Comparison of ENCODE assay signal across 16 mouse cellular contexts in the genomic region with DNA sequence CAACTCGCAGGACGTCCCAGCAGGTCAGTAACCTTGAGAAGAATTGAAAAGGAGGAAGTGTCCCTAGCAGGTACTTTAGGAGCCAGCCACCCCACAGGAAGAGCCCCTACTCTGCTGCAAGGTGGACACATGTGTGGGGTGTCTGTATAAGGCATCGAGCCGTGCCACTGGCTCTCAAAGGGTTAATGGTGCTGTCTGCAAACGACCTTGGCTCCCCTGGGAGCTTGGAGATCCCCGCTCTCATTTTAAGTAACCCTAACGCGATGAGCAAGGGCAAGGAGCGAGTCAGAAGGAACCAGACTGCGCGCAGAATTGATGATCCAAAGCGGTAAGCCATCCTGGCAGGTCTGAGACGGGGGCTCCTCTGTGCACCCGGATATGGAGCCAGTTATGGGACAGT. TPM values are rescaled to one million over a fixed set of nuclear protein-coding genes. Genes with fewer than 3 reads are reported as not detected.
A peak's percentile ranks its signal among the peaks of the same experiment; 100 is the strongest.
DNase-seq lines count a peak whose midpoint lies in the region; ATAC-seq and TF ChIP-seq lines count a peak whose summit lies in the region.
"Had no signal": no experiment of that assay in that cellular context is flagged by ENCODE, and none has a peak within 500 bp of the region (broad histone marks: within the 10 kb centered on the region; RNA-seq: fewer than 3 reads in every experiment).

No protein-coding gene starts in this region.

- no peaks in the 10 kb centered on the region for H3K9me3 ChIP-seq in heart, embryonic 11.5 days (replicated peaks; ENCODE audit: control insufficient read depth, low read length)
- no peaks in the 10 kb centered on the region for H3K9me3 ChIP-seq in kidney, postnatal 0 days (replicated peaks; ENCODE audit: low read length)
- H3K9me3 ChIP-seq in CH12.LX (replicated peaks; ENCODE audit: low read length): no peaks in the 10 kb centered on the region
- no peaks in the 10 kb centered on the region for H3K9me3 ChIP-seq in limb, embryonic 13.5 days
- H3K9me3 ChIP-seq: forebrain, embryonic 12.5 days; limb, embryonic 15.5 days had no signal

- no peak overlapping the region for H3K9ac ChIP-seq in heart, embryonic 11.5 days (ENCODE audit: low read depth, low read length)
- H3K9ac ChIP-seq in kidney, postnatal 0 days (ENCODE audit: low read depth, low read length): no peak overlapping the region
- no peak overlapping the region; the same call in 1 of the 2 replicates for H3K9ac ChIP-seq in CH12.LX (ENCODE audit: insufficient read depth, low read depth)
- H3K9ac ChIP-seq in limb, embryonic 13.5 days: 0 out of 2 replicates have a peak overlapping the region, but pooled peaks have one; percentile 19
- H3K9ac ChIP-seq: forebrain, embryonic 12.5 days; limb, embryonic 15.5 days; liver, postnatal 0 days had no signal

- no peak overlapping the region for H3K4me3 ChIP-seq in heart, embryonic 11.5 days (ENCODE audit: low read depth, low read length)
- no peak overlapping the region for H3K4me3 ChIP-seq in kidney, postnatal 0 days (replicated peaks; ENCODE audit: low read depth, low read length)
- no peak overlapping the region for H3K4me3 ChIP-seq in kidney, adult 2 months (ENCODE audit: insufficient read depth, low read depth, low read length)
- H3K4me3 ChIP-seq in CH12.LX (replicated peaks in 1 of 3; ENCODE audit: low read depth in 2 of 3, low read length in 2 of 3, poor library complexity in 1 of 3): peak overlapping the region in 1 of 3 experiments; percentile 22
- H3K4me3 ChIP-seq in limb, embryonic 13.5 days: no peak overlapping the region
- H3K4me3 ChIP-seq: forebrain, embryonic 12.5 days; limb, embryonic 15.5 days had no signal

- DNase-seq in heart, adult 8-10 months (ENCODE audit: low spot score): no peak
- no peak for DNase-seq in kidney, postnatal 0 days (ENCODE audit: low spot score)
- DNase-seq in kidney, adult 2 months: no peak
- peak; percentile 61 for DNase-seq in CH12.LX (ENCODE audit: extremely low read depth)
- DNase-seq in cerebellum, adult 9-11 months: no peak
- no peak for DNase-seq in lung, postnatal 4 days
- DNase-seq: cerebellum, adult 11 months; kidney, postnatal 10 days; liver, postnatal 0 days; spleen, adult 18-20 months; thymus, postnatal 36 days had no signal

- TF ChIP-seq RAD21 in CH12.LX (IDR thresholded peaks at IDR 0.05; ENCODE audit: low read depth, low read length): no peak

- 0 out of 2 replicates have a peak, but pooled peaks cover 2% of the 10 kb centered on the region for H3K4me1 ChIP-seq in heart, embryonic 11.5 days (ENCODE audit: control insufficient read depth, insufficient read depth, low read length)
- H3K4me1 ChIP-seq in kidney, postnatal 0 days (replicated peaks; ENCODE audit: insufficient read depth, low read length): no peaks in the 10 kb centered on the region
- H3K4me1 ChIP-seq in kidney, adult 2 months (ENCODE audit: control insufficient read depth, insufficient read depth, low read length): no peaks in the 10 kb centered on the region
- peaks cover 5 to 34% of the 10 kb centered on the region in 2 experiments for H3K4me1 ChIP-seq in CH12.LX (ENCODE audit: control insufficient read depth in 1 of 2, insufficient read depth in 2 of 2)
- 0 out of 2 replicates have a peak, but pooled peaks cover 4% of the 10 kb centered on the region for H3K4me1 ChIP-seq in limb, embryonic 13.5 days
- H3K4me1 ChIP-seq: limb, embryonic 15.5 days had no signal

- TF ChIP-seq CTCF in kidney, postnatal 0 days (IDR thresholded peaks at IDR 0.05; ENCODE audit: low read depth): no peak
- no peak for TF ChIP-seq CTCF in kidney, adult 2 months (conservative IDR thresholded peaks at IDR 0.05; ENCODE audit: insufficient read depth, insufficient read length, low read depth, low read length)
- TF ChIP-seq CTCF in CH12.LX (conservative IDR thresholded peaks at IDR 0.05 in 1 of 2, IDR thresholded peaks at IDR 0.05 in 1 of 2; ENCODE audit: low read depth in 2 of 2, low read length in 2 of 2): no peak

- ATAC-seq in heart, embryonic 11.5 days (replicated peaks; ENCODE audit: insufficient number of reproducible peaks, low FRiP score, low TSS enrichment): no peak
- no peak for ATAC-seq in kidney, postnatal 0 days (replicated peaks; ENCODE audit: low FRiP score, low read depth)
- no peak for ATAC-seq in limb, embryonic 13.5 days (ENCODE audit: low FRiP score, low read depth)
- ATAC-seq: liver, postnatal 0 days had no signal

- no peak for TF ChIP-seq POLR2A in kidney, adult 2 months (IDR thresholded peaks at IDR 0.05; ENCODE audit: low read depth, low read length)
- no peak for TF ChIP-seq POLR2A in CH12.LX (IDR thresholded peaks at IDR 0.05; ENCODE audit: low read depth, low read length)

- H3K79me2 ChIP-seq in CH12.LX (replicated peaks; ENCODE audit: control insufficient read depth, extremely low read depth, insufficient read depth, poor library complexity, severe bottlenecking): no peaks in the 10 kb centered on the region

- no peak for TF ChIP-seq EP300 in CH12.LX (IDR thresholded peaks at IDR 0.05; ENCODE audit: low read length)

- dilution Hi-C loops in CH12.LX (cut with MboI; ENCODE audit: extremely low pct_ligation_motif_present, extremely low pct_unique_long_range_greater_than_20kb, low sequenced_read_pairs): no loop called here

- H3K36me3 ChIP-seq in heart, embryonic 11.5 days (ENCODE audit: control insufficient read depth, insufficient read depth, low read length): no peaks in the 10 kb centered on the region
- H3K36me3 ChIP-seq in kidney, postnatal 0 days (ENCODE audit: insufficient read depth, low read length): no peaks in the 10 kb centered on the region
- H3K36me3 ChIP-seq in kidney, adult 2 months (ENCODE audit: control insufficient read depth, insufficient read depth, low read length): no peaks in the 10 kb centered on the region
- H3K36me3 ChIP-seq in CH12.LX (replicated peaks in 1 of 2; ENCODE audit: control insufficient read depth in 1 of 2, insufficient read depth in 1 of 2, low read length in 1 of 2): no peaks in the 10 kb centered on the region
- no peaks in the 10 kb centered on the region for H3K36me3 ChIP-seq in limb, embryonic 13.5 days
- H3K36me3 ChIP-seq: forebrain, embryonic 12.5 days; limb, embryonic 15.5 days had no signal

- H3K27me3 ChIP-seq in heart, embryonic 11.5 days (ENCODE audit: control insufficient read depth, insufficient read depth, low read length): peaks cover 17% of the 10 kb centered on the region
- H3K27me3 ChIP-seq in kidney, postnatal 0 days (ENCODE audit: insufficient read depth, low read length): no peaks in the 10 kb centered on the region
- no peaks in the 10 kb centered on the region for H3K27me3 ChIP-seq in kidney, adult 2 months (replicated peaks; ENCODE audit: control insufficient read depth, insufficient read depth, low read length)
- no peaks in the 10 kb centered on the region for H3K27me3 ChIP-seq in CH12.LX (replicated peaks)
- peaks cover 33% of the 10 kb centered on the region for H3K27me3 ChIP-seq in limb, embryonic 13.5 days

- WGBS in heart, embryonic 11.5 days (ENCODE audit: insufficient replicate concordance): 27% methylated on average over 14 of the region's 14 CpGs
- 16% methylated on average over 14 of the region's 14 CpGs for WGBS in kidney, postnatal 0 days
- 11% methylated on average over 14 of the region's 14 CpGs for WGBS in kidney, adult 2 months
- 26% methylated on average over 14 of the region's 14 CpGs for whole genome bisulfite sequencing in limb, embryonic 13.5 days

- in situ Hi-C loops in CH12.LX (cut with MboI; ENCODE audit: low pct_ligation_motif_present, low pct_unique_long_range_greater_than_20kb, low sequenced_read_pairs): loop anchor here (5.0 kb wide), 1 partner anchor 43 kb away; no protein-coding TSS in a partner anchor

- H3K4me2 ChIP-seq in heart, embryonic 11.5 days: peak overlapping the region; percentile 31
- H3K4me2 ChIP-seq in kidney, postnatal 0 days (ENCODE audit: low read length): peak overlapping the region; percentile 40; the same call in 1 of the 2 replicates
- peak overlapping the region; percentile 78 for H3K4me2 ChIP-seq in CH12.LX (ENCODE audit: insufficient read depth, low read depth, poor library complexity, severe bottlenecking)
- 0 out of 2 replicates have a peak overlapping the region, but pooled peaks have one; percentile 16 for H3K4me2 ChIP-seq in limb, embryonic 13.5 days (replicated peaks)
- H3K4me2 ChIP-seq: forebrain, embryonic 12.5 days; limb, embryonic 15.5 days had no signal

- no peak overlapping the region for H3K27ac ChIP-seq in heart, embryonic 11.5 days (ENCODE audit: low read depth, low read length)
- H3K27ac ChIP-seq in kidney, postnatal 0 days: no peak overlapping the region
- H3K27ac ChIP-seq in kidney, adult 2 months (ENCODE audit: insufficient read depth, low read depth, low read length): no peak overlapping the region
- H3K27ac ChIP-seq in CH12.LX (ENCODE audit: insufficient read depth, low read depth): no peak overlapping the region
- H3K27ac ChIP-seq in limb, embryonic 13.5 days: no peak overlapping the region
- H3K27ac ChIP-seq: forebrain, embryonic 12.5 days; limb, embryonic 15.5 days; macrophage had no signal

TF ChIP-seq in CH12.LX, 34 proteins besides CTCF, POLR2A, EP300 and RAD21:
- TF ChIP-seq CHD1 (IDR thresholded peaks at IDR 0.05; ENCODE audit: low read depth, low read length) (no peak), MEF2A (IDR thresholded peaks at IDR 0.05; ENCODE audit: borderline replicate concordance, low read depth, low read length) (peak; percentile 55; the same call in 1 of the 2 replicates)

RNA-seq across cellular contexts. Expression of gene Etv3, which starts 24.7 kb away (rescaled TPM):
- 7.7 and 9.0 TPM in 2 replicates for polyA plus RNA-seq in heart, embryonic 11.5 days (2014; fragmentation: Nextera tagmentation; extraction: Ambion mirVana)
- total RNA-seq in heart, adult 8-10 months (2022): 10 to 100 TPM; 16.8 to 20.4 (median 18.6) TPM
- polyA plus RNA-seq in kidney, postnatal 0 days (2015; fragmentation: Nextera tagmentation; extraction: Ambion mirVana): 10.2 and 10.9 TPM in 2 replicates
- 8.4 and 9.1 TPM in 2 replicates for polyA plus RNA-seq in kidney, adult 2 months (2012; rRNA removed)
- 12.6 and 13.1 TPM in 2 replicates for total RNA-seq in CH12.LX (2012; rRNA removed)
- 16.8 and 17.3 TPM in 2 replicates for total RNA-seq in CH12.LX (2014; rRNA removed)
- 22.7 and 24.1 TPM in 2 replicates for polyA plus RNA-seq in CH12.LX (2012; ENCODE audit: insufficient read length, low read depth)
- polyA plus RNA-seq in limb, embryonic 13.5 days (2015; fragmentation: Nextera tagmentation; extraction: Ambion mirVana): 18.2 and 21.1 TPM in 2 replicates

Comparison
In these comparisons a context has a peak if more than half of its experiments do, and no peak if none do; other contexts are left out.
1. H3K4me2 ChIP-seq: peak in every context shown above with its lines; median percentile 78 in CH12.LX; 40 in kidney, postnatal 0 days; 31 in heart, embryonic 11.5 days; 16 in limb, embryonic 13.5 days.